Mouse (Mus musculus) brain, embryonic 14.5 days (tissue): Measurements from ENCODE around the gene Atg13.

Source experiments
- CTCF ChIP-seq: fragments of 200-500 bp; IDR thresholded peaks from 2 replicates; pipeline ENCODE4 v1.5.1; 2012; ENCODE audit warnings: inconsistent platforms, mild to moderate bottlenecking, moderate library complexity, borderline replicate concordance; ENCODE audit not compliant: insufficient read depth, insufficient read length; ENCODE audit errors: extremely low read depth
- POLR2A ChIP-seq: fragments of 200-500 bp; IDR thresholded peaks from 2 replicates; pipeline ENCODE4 v1.6.1; 2012; ENCODE audit warnings: mild to moderate bottlenecking, inconsistent platforms, borderline replicate concordance; ENCODE audit not compliant: poor library complexity, insufficient read depth, insufficient read length, severe bottlenecking; ENCODE audit errors: extremely low read depth

- TF ChIP-seq CTCF, result no peak
- no peak for TF ChIP-seq POLR2A
Observed at GRCm38 (mm10) chr2:91655827-91656226, 54.5 kb downstream of the Atg13 start.
